Mouse (Mus musculus) kidney, adult 2 months (tissue): ENCODE measurements around the gene Myadml2.

Experiments used
- CTCF ChIP-seq: fragments of 200-500 bp; conservative IDR thresholded peaks from 2 replicates; pipeline ENCODE4 v1.5.1; 2011; ENCODE audit warnings: low read depth, mild to moderate bottlenecking, control low read depth, low read length, moderate library complexity, mixed read lengths; ENCODE audit not compliant: insufficient read depth, insufficient read length
- POLR2A ChIP-seq: fragments of 200-500 bp; IDR thresholded peaks from one replicate; pipeline ENCODE4 v1.6.1; 2011; ENCODE audit warnings: low read depth, low read length, control low read depth

DNA sequence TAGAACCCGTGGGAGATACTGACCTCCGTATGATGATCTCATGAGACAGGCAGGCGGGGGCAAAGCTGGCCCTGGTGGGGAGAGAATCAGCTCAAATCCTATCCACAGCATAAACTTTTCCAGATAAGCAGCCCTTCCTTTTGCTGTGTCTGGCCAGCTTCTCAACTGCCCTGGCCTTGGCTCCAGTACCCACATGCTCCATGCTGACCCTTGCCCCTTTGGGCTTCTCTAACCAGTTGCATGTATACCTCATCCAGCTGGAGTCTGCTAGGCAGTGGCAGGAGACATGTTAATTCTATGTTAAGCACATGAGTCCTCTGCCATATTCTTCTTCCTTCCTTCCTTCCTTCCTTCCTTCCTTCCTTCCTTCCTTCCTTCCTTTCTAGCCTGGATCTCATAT, 6.8 kb upstream of the Myadml2 start:
- TF ChIP-seq CTCF (no peak), POLR2A (no peak)
